Mouse (Mus musculus): ENCODE results near the gene Slc37a1. TPM values are rescaled to one million over a fixed set of nuclear protein-coding genes. Genes with fewer than 3 reads are reported as not detected.
A peak's percentile ranks its signal among the peaks of the same experiment; 100 is the strongest.

Slc37a1 gene
- polyA plus RNA-seq, 1 experiment from 2014 or later = 4.3 TPM

DNA sequence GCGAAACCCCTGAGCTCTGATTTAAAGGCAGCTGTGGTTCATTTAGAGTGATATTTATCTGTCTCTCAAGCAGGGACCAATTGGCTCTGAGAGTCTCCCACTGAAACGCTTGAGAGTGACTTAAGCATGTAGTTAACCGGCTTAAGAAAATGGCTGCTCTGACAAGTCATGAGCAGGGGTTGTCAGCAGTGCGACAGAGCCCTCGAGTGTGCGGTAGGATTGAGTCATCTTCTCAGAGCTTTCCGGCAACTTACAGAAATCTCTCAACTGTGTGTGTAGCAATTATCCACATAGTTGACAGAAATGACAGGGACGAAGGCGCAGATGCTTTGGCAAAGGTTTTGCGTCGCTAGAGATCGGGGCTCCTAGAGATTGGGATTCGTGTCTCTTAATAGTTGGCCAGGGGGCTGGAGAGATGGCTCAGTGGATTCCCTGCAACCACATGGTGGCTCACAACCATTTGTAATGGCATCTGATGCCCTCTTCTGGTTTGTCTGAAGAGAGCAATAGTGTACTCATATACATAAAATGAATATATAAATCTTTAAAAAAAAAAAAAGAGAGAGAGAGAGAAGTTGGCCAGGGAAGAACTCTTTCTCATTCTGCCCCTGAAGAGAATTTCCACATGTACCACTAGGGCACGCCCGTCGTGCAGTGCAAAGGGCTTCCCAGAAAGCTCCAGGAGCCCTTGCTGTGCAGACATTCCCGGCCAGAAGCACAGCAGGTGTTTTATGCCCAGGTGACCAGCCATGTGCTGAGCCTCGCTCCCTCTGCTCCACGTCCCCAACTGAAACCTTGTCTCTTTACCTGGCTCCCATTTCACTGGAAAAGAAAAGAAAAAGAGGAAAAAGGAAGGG lies 4.5 kb upstream of the Slc37a1 start:
- DNase-seq = no peak
- 47% methylated on average over 19 of the region's 19 CpGs for WGBS (ENCODE audit: insufficient replicate concordance)
- ATAC-seq = no peak
- Histone ChIP-seq H3K9ac (replicated peaks) (no peak overlapping the region), H3K4me3 (ENCODE audit: low read depth, low read length) (no peak overlapping the region), H3K4me2 (ENCODE audit: low read depth, low read length) (peak overlapping the region; percentile 11; the same call in 1 of the 2 replicates), H3K27ac (ENCODE audit: low read depth) (0 out of 2 replicates have a peak overlapping the region, but pooled peaks have one; percentile 22), H3K36me3 (replicated peaks; ENCODE audit: insufficient read depth, low read length) (no peaks in the 10 kb centered on the region), H3K9me3 (ENCODE audit: low read length) (no peaks in the 10 kb centered on the region), H3K27me3 (ENCODE audit: insufficient read depth, low read length) (no peaks in the 10 kb centered on the region), H3K4me1 (ENCODE audit: insufficient read depth) (peaks cover 8% of the 10 kb centered on the region)
- TF ChIP-seq EP300 (IDR thresholded peaks at IDR 0.05; ENCODE audit: low read depth) (no peak), CTCF (IDR thresholded peaks at IDR 0.05; ENCODE audit: low read depth) (peak; percentile 44)

DNA sequence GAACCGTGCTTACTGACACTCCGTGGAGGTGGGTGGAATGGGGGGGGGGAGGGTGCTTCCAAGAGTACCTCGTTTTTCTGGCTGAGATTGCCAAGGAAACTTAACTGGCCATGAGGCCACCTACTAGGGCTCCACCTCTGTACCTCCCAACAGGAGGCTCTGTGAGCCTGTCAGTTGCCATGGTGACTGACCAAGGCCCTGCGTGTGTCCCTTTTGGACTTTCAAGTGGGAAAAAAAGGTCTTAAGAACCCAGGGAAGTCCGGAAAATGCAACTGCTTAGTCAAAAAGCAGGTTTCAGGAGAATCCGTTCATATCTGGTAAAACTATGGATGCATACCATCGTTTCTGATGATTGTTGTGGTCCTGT lies 3.9 kb upstream of the Slc37a1 start:
- Histone ChIP-seq H3K4me3 (ENCODE audit: low read depth, low read length) (no peak overlapping the region), H3K9ac (replicated peaks) (no peak overlapping the region), H3K27me3 (ENCODE audit: insufficient read depth, low read length) (no peaks in the 10 kb centered on the region), H3K9me3 (ENCODE audit: low read length) (no peaks in the 10 kb centered on the region), H3K27ac (ENCODE audit: low read depth) (no peak overlapping the region), H3K4me1 (ENCODE audit: insufficient read depth) (peaks cover 3% of the 10 kb centered on the region; the same call in 1 of the 2 replicates), H3K4me2 (ENCODE audit: low read depth, low read length) (no peak overlapping the region), H3K36me3 (replicated peaks; ENCODE audit: insufficient read depth, low read length) (no peaks in the 10 kb centered on the region)
- WGBS (ENCODE audit: insufficient replicate concordance) = 47% methylated on average over 7 of the region's 7 CpGs
- ATAC-seq (no peak), DNase-seq (no peak)
- no peak for TF ChIP-seq CTCF (IDR thresholded peaks at IDR 0.05; ENCODE audit: low read depth)
- no peak for TF ChIP-seq EP300 (IDR thresholded peaks at IDR 0.05; ENCODE audit: low read depth)

DNA sequence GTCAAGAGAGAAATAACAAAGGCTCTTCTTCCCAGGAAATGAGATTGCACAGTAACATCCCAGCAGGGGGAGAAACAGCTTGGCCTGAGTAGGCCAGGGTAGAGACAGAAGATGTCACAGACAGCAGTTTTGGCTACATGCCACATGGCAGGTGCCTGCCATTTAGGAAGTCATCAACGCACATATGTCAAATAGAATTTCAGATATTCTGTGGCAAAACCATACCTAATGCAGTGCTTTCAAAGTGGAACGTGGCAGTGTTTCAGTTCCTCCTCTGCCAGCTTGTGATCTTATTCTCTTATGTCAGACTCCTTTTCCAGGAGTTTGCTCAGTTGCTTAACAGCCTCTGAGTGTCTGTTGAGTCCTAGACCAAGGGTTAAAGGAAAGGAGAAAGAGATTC lies 725 bp upstream of the Slc37a1 start:
- 58% methylated on average over 2 of the region's 2 CpGs for WGBS (ENCODE audit: insufficient replicate concordance)
- no peak for ATAC-seq

DNA sequence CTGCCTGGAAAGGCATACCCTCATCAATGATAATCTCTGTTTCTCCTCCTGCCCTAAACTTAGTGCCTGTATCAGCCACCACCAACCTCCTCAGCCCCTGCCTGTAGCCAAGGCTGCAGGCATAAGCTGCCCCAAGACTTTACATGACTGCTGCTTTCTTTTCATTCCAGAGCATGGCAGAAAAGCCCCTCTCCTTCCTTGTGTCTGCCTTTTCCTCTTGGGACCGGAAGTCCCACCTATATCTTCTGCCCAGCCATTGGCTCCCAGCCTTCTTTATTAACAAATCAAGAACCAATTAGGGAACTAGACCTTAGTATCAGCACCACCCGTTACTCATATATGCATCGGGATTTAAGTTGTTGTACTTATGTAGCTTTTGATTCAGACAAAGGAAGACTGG lies 624 bp downstream of the Slc37a1 start:
- H3K4me3 ChIP-seq (ENCODE audit: low read depth, low read length) = no peak overlapping the region
- no peaks in the 10 kb centered on the region for H3K27me3 ChIP-seq (ENCODE audit: insufficient read depth, low read length)
- WGBS (ENCODE audit: insufficient replicate concordance) = 74% methylated on average over 3 of the region's 3 CpGs

More for the DNA sequence above, 725 bp upstream of the Slc37a1 start:
- Histone ChIP-seq H3K27me3 (ENCODE audit: insufficient read depth, low read length) (no peaks in the 10 kb centered on the region), H3K9ac (replicated peaks) (no peak overlapping the region), H3K4me1 (ENCODE audit: insufficient read depth) (no peaks in the 10 kb centered on the region), H3K36me3 (replicated peaks; ENCODE audit: insufficient read depth, low read length) (no peaks in the 10 kb centered on the region), H3K4me3 (ENCODE audit: low read depth, low read length) (no peak overlapping the region), H3K9me3 (ENCODE audit: low read length) (no peaks in the 10 kb centered on the region), H3K4me2 (ENCODE audit: low read depth, low read length) (no peak overlapping the region), H3K27ac (ENCODE audit: low read depth) (no peak overlapping the region)
- TF ChIP-seq EP300 (IDR thresholded peaks at IDR 0.05; ENCODE audit: low read depth) = no peak
- no peak for TF ChIP-seq CTCF (IDR thresholded peaks at IDR 0.05; ENCODE audit: low read depth)
- DNase-seq = no peak

GRCm38 (mm10) chr17:31288999-31289726 lies 2.6 kb downstream of the Slc37a1 start:
- WGBS (ENCODE audit: insufficient replicate concordance) = 37% methylated on average over 7 of the region's 7 CpGs
- peak overlapping the region; percentile 39; the same call in 1 of the 2 replicates for H3K27ac ChIP-seq (ENCODE audit: low read depth)
- no peak for DNase-seq
- H3K9ac ChIP-seq (replicated peaks) = no peak overlapping the region
- no peak for TF ChIP-seq EP300 (IDR thresholded peaks at IDR 0.05; ENCODE audit: low read depth)
- no peak for TF ChIP-seq CTCF (IDR thresholded peaks at IDR 0.05; ENCODE audit: low read depth)
- no peaks in the 10 kb centered on the region for H3K9me3 ChIP-seq (ENCODE audit: low read length)
- ATAC-seq = no peak
- no peaks in the 10 kb centered on the region for H3K27me3 ChIP-seq (ENCODE audit: insufficient read depth, low read length)
- 0 out of 2 replicates have a peak overlapping the region, but pooled peaks have one; percentile 6 for H3K4me2 ChIP-seq (ENCODE audit: low read depth, low read length)
- H3K4me3 ChIP-seq (ENCODE audit: low read depth, low read length) = no peak overlapping the region
- H3K36me3 ChIP-seq (replicated peaks; ENCODE audit: insufficient read depth, low read length) = no peaks in the 10 kb centered on the region
- H3K4me1 ChIP-seq (ENCODE audit: insufficient read depth) = no peaks in the 10 kb centered on the region

More for the DNA sequence above, 624 bp downstream of the Slc37a1 start:
- no peak overlapping the region for H3K9ac ChIP-seq (replicated peaks)
- no peaks in the 10 kb centered on the region for H3K4me1 ChIP-seq (ENCODE audit: insufficient read depth)
- TF ChIP-seq EP300 (IDR thresholded peaks at IDR 0.05; ENCODE audit: low read depth) (no peak), CTCF (IDR thresholded peaks at IDR 0.05; ENCODE audit: low read depth) (no peak)
- H3K9me3 ChIP-seq (ENCODE audit: low read length) = no peaks in the 10 kb centered on the region
- ATAC-seq = no peak
- no peak for DNase-seq
- no peak overlapping the region for H3K27ac ChIP-seq (ENCODE audit: low read depth)
- no peak overlapping the region for H3K4me2 ChIP-seq (ENCODE audit: low read depth, low read length)
- H3K36me3 ChIP-seq (replicated peaks; ENCODE audit: insufficient read depth, low read length) = no peaks in the 10 kb centered on the region

- H3K4me1 ChIP-seq (ENCODE audit: insufficient read depth) = peaks cover 8% of the 10 kb centered on the region
- H3K36me3 ChIP-seq (replicated peaks; ENCODE audit: insufficient read depth, low read length) = no peaks in the 10 kb centered on the region
- H3K27ac ChIP-seq (ENCODE audit: low read depth) = peak overlapping the region; percentile 51; the same call in 1 of the 2 replicates
- H3K4me3 ChIP-seq (ENCODE audit: low read depth, low read length) = no peak overlapping the region
- no peak for ATAC-seq
- no peaks in the 10 kb centered on the region for H3K9me3 ChIP-seq (ENCODE audit: low read length)
- DNase-seq = no peak
- TF ChIP-seq CTCF (IDR thresholded peaks at IDR 0.05; ENCODE audit: low read depth) (no peak), EP300 (IDR thresholded peaks at IDR 0.05; ENCODE audit: low read depth) (no peak)
- H3K9ac ChIP-seq (replicated peaks) = no peak overlapping the region
- no peak overlapping the region for H3K4me2 ChIP-seq (ENCODE audit: low read depth, low read length)
- H3K27me3 ChIP-seq (ENCODE audit: insufficient read depth, low read length) = no peaks in the 10 kb centered on the region
These were observed 3.7 kb downstream of the Slc37a1 start for GRCm38 (mm10) chr17:31290311-31290710.

Measured in liver, postnatal 0 days (tissue).